Mouse (Mus musculus) spleen, adult 2 months (tissue): Measurements from ENCODE around the gene Sash1. TPM values are rescaled to one million over a fixed set of nuclear protein-coding genes. Genes with fewer than 3 reads are reported as not detected.

ENCODE experiments used
- DNase-seq, 2 experiments: peaks; one replicate each; pipeline versions ENCODE4 v3.0.0 to v3.0.0-alpha.2; 2012 to 2021; ENCODE audit warnings: low spot score in 2 of 2, low read depth in 1 of 2
- H3K27ac ChIP-seq: fragments of 200-500 bp; 2 replicates; pipeline ENCODE4 v1.5.1; 2012; ENCODE audit warnings: low read length, inconsistent platforms; ENCODE audit not compliant: insufficient read depth
- H3K27me3 ChIP-seq: fragments of 200-500 bp; 2 replicates; pipeline ENCODE4 v1.6.1; 2012; ENCODE audit warnings: mild to moderate bottlenecking, moderate library complexity, low read length, inconsistent platforms; ENCODE audit not compliant: control insufficient read depth, insufficient read depth
- H3K36me3 ChIP-seq: fragments of 200-500 bp; 2 replicates; pipeline ENCODE4 v1.6.1; 2012; ENCODE audit warnings: mild to moderate bottlenecking, low read length, inconsistent platforms; ENCODE audit not compliant: control insufficient read depth, insufficient read depth
- H3K4me1 ChIP-seq: fragments of 200-500 bp; 2 replicates; pipeline ENCODE4 v1.6.1; 2011; ENCODE audit warnings: inconsistent platforms; ENCODE audit not compliant: control insufficient read depth, insufficient read depth, insufficient read length
- H3K4me3 ChIP-seq: fragments of 200-500 bp; 2 replicates; pipeline ENCODE4 v1.5.1; 2011; ENCODE audit warnings: mild to moderate bottlenecking, inconsistent platforms; ENCODE audit not compliant: insufficient read depth, insufficient read length; ENCODE audit errors: extremely low read depth
- CTCF ChIP-seq: fragments of 200-500 bp; IDR thresholded peaks from 2 replicates; pipeline ENCODE4 v1.5.1; 2011; ENCODE audit warnings: mild to moderate bottlenecking, inconsistent platforms; ENCODE audit not compliant: insufficient read depth, insufficient read length, insufficient replicate concordance; ENCODE audit errors: extremely low read depth
- POLR2A ChIP-seq: fragments of 200-500 bp; IDR thresholded peaks from 2 replicates; pipeline ENCODE4 v1.6.1; 2011; ENCODE audit warnings: low read depth, low read length, inconsistent platforms
- WGBS: fragments of 180-500 bp; shearing (Covaris S2); methylation state at CpG from one replicate; pipeline ENCODE4 v1.1.7; 2018; 5-methylcytosine and 5-hydroxymethylcytosine counted together
- polyA plus RNA-seq: library from polyadenylated mRNA; depleted of rRNA; stranded (reverse); fragments of >200 nt; gene quantifications from 2 replicates; pipeline ENCODE4 v1.2.3, GENCODE M21; 2012

The Sash1 gene
- polyA plus RNA-seq, 1 experiment, result 9.8 TPM

- WGBS, result 92% methylated on average over 4 of the region's 4 CpGs
- no peak for DNase-seq
- Histone ChIP-seq H3K4me3 (no peak overlapping the region), H3K36me3 (no peaks in the 10 kb centered on the region), H3K27ac (no peak overlapping the region), H3K27me3 (no peaks in the 10 kb centered on the region), H3K4me1 (no peaks in the 10 kb centered on the region)
- TF ChIP-seq CTCF (no peak), POLR2A (no peak)
Observed at GRCm38 (mm10) chr10:8693561-8693960, 192.3 kb downstream of the Sash1 start.

GRCm38 (mm10) chr10:8692531-8692930, 193.3 kb downstream of the Sash1 start:
- TF ChIP-seq CTCF, result no peak
- Histone ChIP-seq H3K36me3 (no peaks in the 10 kb centered on the region), H3K27me3 (no peaks in the 10 kb centered on the region), H3K4me3 (no peak overlapping the region), H3K27ac (no peak overlapping the region), H3K4me1 (no peaks in the 10 kb centered on the region)
- 93% methylated on average over 2 of the region's 2 CpGs for WGBS
- DNase-seq, result no peak

DNA sequence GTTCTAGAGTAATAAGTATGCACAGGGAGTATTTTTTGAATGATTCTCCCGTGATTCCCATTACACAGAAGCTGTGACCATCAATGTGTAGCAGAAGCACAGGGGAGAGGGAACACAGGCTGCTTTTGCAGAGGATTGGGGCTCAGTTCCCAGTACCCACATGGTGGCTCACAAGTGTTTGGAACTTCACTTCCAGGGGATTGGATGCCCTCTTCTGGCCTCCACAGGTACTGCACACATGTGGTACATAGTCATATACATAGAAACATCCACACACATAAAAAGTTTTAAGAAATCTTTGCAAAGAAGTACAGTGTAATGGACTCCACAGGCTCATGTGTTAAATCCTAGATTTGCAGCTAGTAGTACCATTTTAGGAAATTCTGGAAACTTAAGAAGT, 199.7 kb downstream of the Sash1 start:
- no peak overlapping the region for H3K4me3 ChIP-seq
- WGBS, result 88% methylated on average over 1 of the region's 1 CpGs
- no peaks in the 10 kb centered on the region for H3K27me3 ChIP-seq
- no peaks in the 10 kb centered on the region for H3K4me1 ChIP-seq
- no peak for DNase-seq
- H3K36me3 ChIP-seq, result no peaks in the 10 kb centered on the region
- H3K27ac ChIP-seq, result no peak overlapping the region
- TF ChIP-seq CTCF (no peak), POLR2A (no peak)

DNA sequence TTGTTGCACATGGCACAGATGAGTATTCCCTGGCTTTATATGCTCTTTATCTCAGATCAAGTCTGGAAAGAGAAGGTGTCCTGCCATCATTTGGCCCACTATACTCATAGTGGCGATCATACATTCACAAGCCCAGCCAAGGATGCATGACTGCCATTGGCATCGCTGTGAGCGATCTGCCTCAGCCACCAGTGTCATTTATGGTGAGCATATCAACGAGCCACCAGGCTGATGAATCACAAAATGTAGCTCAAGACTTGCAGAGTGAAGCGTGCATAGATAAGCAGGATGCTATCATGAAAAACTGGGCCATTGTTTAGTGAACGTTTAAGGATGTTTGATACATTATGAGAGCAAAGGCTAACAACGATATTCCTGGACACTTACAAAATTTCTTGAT, 200.6 kb downstream of the Sash1 start:
- H3K27me3 ChIP-seq, result no peaks in the 10 kb centered on the region
- TF ChIP-seq POLR2A, result no peak
- no peak for TF ChIP-seq CTCF
- no peaks in the 10 kb centered on the region for H3K4me1 ChIP-seq
- WGBS, result 92% methylated on average over 7 of the region's 7 CpGs
- no peak overlapping the region for H3K4me3 ChIP-seq
- DNase-seq, result no peak
- no peak overlapping the region for H3K27ac ChIP-seq
- H3K36me3 ChIP-seq, result no peaks in the 10 kb centered on the region

DNA sequence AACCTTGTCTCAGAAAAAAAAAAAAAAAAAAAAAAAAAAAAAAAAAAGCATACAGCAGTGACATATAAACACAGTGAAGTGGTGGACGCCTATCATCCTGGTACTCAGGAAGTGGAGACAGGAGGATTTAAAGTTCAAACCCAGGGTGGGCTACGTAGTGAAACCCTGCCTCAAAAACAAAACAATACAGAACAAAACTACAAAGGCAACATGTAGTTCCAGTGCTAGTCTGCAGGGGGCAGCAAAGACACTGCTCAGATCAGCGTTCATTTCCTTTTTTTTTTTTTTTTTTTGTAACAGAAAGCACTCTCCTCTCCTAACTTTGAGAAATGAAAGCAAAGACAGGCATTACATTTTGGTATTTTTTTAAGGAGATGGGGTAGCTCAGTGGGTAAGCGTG, 203.0 kb downstream of the Sash1 start:
- Histone ChIP-seq H3K36me3 (no peaks in the 10 kb centered on the region), H3K4me1 (no peaks in the 10 kb centered on the region), H3K27ac (no peak overlapping the region), H3K4me3 (no peak overlapping the region), H3K27me3 (no peaks in the 10 kb centered on the region)
- TF ChIP-seq POLR2A (no peak), CTCF (peak; percentile 54; the same call in 1 of the 2 replicates)
- DNase-seq, result peak; percentile 11 to 26
- WGBS, result 12% methylated on average over 4 of the region's 4 CpGs

DNA sequence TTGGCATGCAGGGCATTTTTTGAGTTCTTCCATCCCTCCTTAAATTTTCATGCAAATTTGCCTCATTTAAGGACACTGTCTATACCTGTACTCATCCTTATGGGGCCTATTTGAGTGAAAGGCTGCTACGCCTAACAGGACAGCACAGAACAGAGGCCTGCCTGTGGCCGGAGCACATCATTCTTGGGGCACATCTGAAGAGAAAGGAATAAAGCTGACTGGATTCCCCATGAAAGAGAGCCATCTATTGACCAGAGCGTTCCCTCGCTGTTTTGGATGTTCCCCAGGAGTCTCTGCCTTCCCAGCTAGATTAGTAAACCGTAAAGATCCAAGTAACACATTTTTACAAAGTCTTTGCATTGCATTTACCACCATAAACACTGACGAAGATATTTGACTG, 203.5 kb downstream of the Sash1 start:
- no peaks in the 10 kb centered on the region for H3K36me3 ChIP-seq
- no peak overlapping the region for H3K4me3 ChIP-seq
- no peaks in the 10 kb centered on the region for H3K27me3 ChIP-seq
- H3K4me1 ChIP-seq, result no peaks in the 10 kb centered on the region
- TF ChIP-seq CTCF, result no peak
- TF ChIP-seq POLR2A, result no peak
- H3K27ac ChIP-seq, result no peak overlapping the region
- DNase-seq, result no peak
- 81% methylated on average over 6 of the region's 6 CpGs for WGBS

GRCm38 (mm10) chr10:8676722-8677121, 209.1 kb downstream of the Sash1 start:
- 77% methylated on average over 5 of the region's 5 CpGs for WGBS
- H3K4me3 ChIP-seq, result no peak overlapping the region
- TF ChIP-seq CTCF (no peak), POLR2A (no peak)
- H3K27ac ChIP-seq, result no peak overlapping the region
- DNase-seq, result no peak
- H3K36me3 ChIP-seq, result no peaks in the 10 kb centered on the region
- H3K27me3 ChIP-seq, result no peaks in the 10 kb centered on the region
- H3K4me1 ChIP-seq, result no peaks in the 10 kb centered on the region
